Mouse (Mus musculus): ENCODE measurements around the gene Ctbp2.
"Not testable (repeated sequence)": the region's sequence is repeated elsewhere in the genome, so short reads cannot be mapped to it uniquely, and the experiment has no call there.

Gene Ctbp2

DNA sequence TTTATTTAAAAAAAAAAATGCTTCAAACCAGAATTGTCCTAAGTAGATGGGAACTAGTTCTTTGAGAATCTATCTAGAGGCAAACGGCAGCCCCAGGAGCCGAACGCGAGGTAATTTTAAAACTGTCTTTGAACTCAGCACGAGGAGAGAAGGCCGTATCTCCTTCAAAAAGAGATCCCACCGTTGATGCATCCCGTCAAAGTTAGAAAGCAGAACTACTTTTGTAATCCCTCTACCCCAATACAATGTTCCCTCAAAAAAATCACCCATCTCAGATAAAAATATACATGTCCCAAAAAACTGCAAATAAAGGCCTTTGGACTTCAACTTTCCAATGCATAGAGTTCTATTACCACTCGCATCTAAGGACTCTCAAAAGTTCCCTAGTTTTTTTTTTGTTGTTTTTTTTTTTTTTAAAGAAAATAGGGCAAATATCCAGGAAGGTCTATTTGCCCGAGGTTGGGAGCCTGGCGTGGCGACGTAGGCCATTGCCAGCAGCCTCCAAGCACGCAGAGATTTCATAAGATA is 3.0 kb downstream of the Ctbp2 start:
- in situ Hi-C loops (cut with MboI; ENCODE audit: unreplicated experiment in 2 of 2), result no loop called here

GRCm38 (mm10) chr7:133120221-133120751 is 3.9 kb downstream of the Ctbp2 start:
- in situ Hi-C loops (cut with MboI; ENCODE audit: unreplicated experiment in 2 of 2), result no loop called here

- in situ Hi-C loops (cut with MboI; ENCODE audit: unreplicated experiment in 2 of 2), result no loop called here
These were observed 6.3 kb downstream of the Ctbp2 start for GRCm38 (mm10) chr7:133117815-133118214.

GRCm38 (mm10) chr7:133116542-133116941 is 7.6 kb downstream of the Ctbp2 start:
- in situ Hi-C loops (cut with MboI; ENCODE audit: unreplicated experiment in 2 of 2), result no loop called here

GRCm38 (mm10) chr7:133115886-133116285 is 8.3 kb downstream of the Ctbp2 start:
- in situ Hi-C loops (cut with MboI; ENCODE audit: unreplicated experiment in 2 of 2), result no loop called here

DNA sequence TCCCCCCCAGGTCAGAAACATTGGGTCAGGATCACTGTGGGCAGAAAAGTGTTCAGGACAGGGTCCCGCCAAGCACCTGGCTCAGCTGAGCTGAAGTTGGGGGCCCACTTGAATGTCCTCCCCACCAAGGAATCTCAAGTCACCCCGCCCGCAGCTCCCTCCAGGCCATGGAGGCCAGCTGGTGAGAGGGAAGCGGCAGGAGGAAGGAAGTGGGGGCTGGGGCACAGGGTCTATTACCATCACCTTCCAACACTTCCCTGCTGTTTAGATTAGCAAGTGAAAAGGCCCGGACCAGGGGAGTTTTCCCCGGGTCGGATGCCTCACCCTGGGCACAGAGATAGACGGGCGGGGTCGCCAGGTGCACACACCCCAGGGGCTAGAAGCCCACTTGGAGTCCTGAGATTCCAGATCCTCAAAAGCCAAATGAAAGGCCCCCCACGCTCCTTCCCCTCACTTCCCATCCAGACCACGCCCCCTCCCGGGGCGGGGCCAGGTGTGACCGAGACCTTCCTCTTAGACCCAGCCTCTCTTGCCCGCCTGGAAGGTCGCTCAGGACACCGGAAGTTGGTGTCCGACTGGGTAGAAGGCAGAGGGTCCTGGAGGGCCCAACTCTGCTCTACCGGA is 9.2 kb downstream of the Ctbp2 start:
- in situ Hi-C loops (cut with MboI; ENCODE audit: unreplicated experiment in 2 of 2), result no loop called here

DNA sequence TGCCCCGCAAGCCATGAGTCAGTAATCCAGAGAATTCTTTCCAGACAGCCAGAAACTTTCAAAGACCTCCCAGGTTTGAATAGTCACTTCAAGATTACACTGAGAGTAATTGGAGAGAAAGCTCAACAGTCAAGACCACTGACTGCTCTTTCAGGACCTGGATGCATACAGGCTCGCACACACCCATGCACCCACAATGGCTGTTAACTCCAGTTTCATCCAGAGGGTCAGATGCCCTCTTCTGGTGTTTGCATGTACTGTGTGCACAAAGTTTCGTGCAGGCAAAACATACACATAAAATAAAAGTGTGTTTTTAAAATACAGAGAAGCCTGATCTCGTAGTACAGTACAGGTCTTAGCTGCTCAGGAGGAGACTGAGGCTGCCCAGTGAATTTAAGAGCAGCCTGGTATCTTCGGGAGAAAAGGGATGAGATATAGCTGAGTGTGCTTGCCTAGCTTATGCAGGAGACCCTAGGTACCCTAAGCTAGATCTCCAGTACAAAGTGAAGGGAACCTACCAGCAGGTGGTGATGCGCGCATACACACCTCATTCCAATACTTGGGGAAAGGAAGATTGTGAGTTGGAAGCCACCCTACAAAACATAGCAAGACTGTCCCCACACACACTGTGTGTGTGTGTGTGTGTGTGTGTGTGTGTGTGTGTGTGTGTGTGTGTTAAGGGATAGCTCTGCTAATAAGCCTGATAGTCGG is 10.8 kb downstream of the Ctbp2 start:
- in situ Hi-C loops (cut with MboI; ENCODE audit: unreplicated experiment in 2 of 2), result no loop called here

DNA sequence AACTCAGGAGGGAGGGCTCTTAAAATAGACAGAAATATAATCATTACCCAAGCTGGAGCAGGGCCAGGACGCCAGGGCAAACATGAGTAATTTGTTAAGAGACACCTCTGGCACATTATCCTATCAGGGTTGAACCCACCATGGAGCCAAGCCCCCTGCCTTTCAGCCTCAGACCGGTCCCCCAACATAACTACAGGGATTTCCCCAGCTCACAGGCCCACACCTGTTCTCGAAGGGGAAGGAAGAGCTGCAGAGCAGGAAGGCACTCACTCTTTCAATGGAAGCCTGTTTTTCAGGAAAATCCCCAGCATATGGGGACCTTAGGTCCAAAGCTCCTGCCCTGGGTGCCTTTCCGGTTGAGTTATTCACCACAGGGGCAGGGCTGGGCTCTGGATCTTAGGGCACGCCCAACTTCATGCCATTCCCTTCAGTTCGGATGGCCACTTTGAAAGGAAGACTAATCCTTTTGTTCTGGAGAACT is 11.8 kb downstream of the Ctbp2 start:
- in situ Hi-C loops (cut with MboI; ENCODE audit: unreplicated experiment in 2 of 2), result no loop called here

DNA sequence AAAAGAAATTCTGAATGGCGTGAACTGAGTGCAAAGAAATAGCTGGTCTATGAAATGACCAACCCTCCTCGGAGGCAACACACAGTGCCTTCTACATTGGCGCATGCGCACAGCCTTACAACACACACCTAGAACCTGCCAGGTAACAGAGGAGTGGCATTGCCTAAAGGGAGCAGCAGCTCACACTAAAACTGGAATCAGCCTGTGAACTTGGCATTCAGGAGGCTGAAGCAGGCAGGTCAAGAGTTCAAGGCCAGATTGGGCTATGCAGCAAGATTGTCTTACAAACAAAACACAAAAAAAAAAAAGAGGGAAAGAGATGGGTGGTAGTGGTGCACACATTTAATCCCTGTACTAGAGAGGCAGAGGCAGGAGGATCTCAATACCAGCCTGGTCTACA is 14.7 kb downstream of the Ctbp2 start:
- in situ Hi-C loops (cut with MboI; ENCODE audit: unreplicated experiment in 2 of 2), result no loop called here

DNA sequence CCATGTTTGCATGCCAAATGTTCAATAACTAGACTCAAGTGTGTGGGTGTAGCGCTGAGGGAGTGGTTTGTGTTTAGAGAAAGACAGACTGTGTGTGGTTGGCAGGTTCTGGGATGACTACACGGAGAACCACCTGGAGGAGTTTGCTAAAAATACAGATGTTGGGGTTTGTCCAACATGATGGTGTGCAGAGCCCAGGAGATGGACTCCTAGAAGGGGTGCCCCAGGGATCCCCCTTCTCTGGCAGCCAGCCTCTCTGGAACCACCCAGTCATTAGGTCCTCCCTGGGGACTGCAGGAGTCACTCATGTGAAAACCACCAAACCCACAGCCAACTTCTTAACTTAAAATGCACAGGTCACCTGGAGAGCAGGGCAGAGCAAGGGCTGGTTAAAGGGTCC is 15.5 kb downstream of the Ctbp2 start:
- in situ Hi-C loops (cut with MboI; ENCODE audit: unreplicated experiment in 2 of 2), result no loop called here

GRCm38 (mm10) chr7:133102578-133102977 is 21.6 kb downstream of the Ctbp2 start:
- in situ Hi-C loops (cut with MboI; ENCODE audit: unreplicated experiment in 2 of 2), result no loop called here

GRCm38 (mm10) chr7:133101070-133101469 is 23.1 kb downstream of the Ctbp2 start:
- in situ Hi-C loops (cut with MboI; ENCODE audit: unreplicated experiment in 2 of 2), result no loop called here

DNA sequence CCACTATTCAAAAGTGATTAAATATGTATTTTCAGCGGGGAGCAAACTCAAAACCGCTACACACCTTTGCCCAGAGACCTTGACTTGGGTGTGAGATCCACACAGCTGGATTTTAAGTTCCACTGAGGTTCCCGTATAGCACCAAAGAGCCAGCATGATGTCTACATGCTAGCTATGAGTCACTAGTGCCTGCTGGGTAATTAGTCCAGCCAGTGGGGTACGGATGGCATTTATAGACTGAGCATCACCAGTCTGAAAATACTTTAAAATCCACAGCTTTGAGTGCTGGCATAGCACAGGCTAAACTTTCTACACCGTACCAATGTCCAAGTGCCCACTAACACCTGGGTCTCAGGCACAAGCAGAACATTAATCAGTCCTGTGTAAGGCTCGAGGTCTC is 24.0 kb downstream of the Ctbp2 start:
- in situ Hi-C loops (cut with MboI; ENCODE audit: unreplicated experiment in 2 of 2), result no loop called here

DNA sequence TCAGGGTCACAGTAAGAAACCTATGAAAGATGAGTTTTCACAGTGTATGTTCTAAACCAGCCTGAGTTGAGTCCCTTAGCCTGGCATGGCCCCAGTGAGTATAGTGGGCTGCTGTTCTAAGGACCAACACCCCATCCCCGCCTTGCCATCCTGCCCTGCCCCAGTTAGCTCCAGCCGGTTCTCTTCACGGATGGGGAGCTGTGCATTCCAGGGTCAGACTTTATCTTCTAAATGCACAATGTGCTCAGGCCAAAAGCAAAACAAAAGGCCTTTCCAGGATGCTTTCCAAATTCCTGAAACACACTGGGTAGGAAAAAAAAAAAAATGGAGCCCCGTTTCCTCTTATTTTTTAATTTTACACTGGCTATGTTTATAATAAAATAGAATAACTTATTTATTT is 24.9 kb downstream of the Ctbp2 start:
- in situ Hi-C loops (cut with MboI; ENCODE audit: unreplicated experiment in 2 of 2), result no loop called here

DNA sequence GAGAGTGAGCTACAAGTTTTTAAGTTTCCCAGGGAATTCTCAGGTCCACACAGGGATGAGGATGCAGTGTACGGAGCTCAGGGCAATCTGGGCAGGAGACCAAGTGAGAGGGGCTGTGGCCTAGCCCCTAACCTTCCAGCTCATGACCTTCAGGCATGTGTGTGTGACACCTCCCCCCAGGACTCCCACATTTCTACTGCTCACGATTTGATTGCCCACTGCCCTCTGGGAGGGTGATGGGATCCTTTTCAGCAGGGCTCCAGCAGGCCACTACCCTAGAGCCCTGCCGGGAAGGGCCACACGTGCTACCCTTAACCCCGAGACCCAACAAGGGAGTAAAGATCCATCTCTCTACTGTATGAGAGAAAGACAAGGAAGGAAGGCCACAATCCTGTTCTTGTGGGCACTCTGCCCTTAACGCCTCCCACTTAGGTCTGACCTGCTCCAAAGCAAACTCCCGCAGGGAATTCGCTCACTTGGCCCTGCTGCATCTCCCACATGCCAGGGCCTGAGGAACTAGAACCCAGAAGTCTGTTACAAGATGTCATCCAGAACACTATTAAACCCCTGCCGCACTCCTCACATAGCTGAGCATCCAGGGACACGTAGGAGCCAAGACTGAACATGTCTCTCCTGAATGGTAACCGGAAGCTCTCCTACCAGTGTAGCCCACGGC is 25.9 kb downstream of the Ctbp2 start:
- in situ Hi-C loops (cut with MboI; ENCODE audit: unreplicated experiment in 2 of 2), result no loop called here

DNA sequence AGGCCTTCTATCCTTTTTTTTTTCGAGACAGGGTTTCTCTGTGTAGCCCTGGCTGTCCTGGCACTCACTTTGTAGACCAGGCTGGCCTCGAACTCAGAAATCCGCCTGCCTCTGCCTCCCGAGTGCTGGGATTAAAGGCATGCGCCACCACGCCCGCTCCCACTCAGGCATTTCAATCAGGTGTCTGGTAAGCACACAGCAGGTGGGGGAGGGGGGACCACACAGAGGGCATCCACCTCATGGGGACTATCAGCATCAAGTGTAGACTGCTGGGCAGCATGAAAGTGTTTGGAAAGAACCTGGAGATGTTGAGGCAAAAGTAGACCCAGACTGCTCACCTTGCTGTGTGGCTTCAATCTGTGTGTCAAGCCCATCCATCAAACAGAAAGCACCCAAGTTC is 28.5 kb downstream of the Ctbp2 start:
- in situ Hi-C loops (cut with MboI; ENCODE audit: unreplicated experiment in 2 of 2), result not testable (repeated sequence)

DNA sequence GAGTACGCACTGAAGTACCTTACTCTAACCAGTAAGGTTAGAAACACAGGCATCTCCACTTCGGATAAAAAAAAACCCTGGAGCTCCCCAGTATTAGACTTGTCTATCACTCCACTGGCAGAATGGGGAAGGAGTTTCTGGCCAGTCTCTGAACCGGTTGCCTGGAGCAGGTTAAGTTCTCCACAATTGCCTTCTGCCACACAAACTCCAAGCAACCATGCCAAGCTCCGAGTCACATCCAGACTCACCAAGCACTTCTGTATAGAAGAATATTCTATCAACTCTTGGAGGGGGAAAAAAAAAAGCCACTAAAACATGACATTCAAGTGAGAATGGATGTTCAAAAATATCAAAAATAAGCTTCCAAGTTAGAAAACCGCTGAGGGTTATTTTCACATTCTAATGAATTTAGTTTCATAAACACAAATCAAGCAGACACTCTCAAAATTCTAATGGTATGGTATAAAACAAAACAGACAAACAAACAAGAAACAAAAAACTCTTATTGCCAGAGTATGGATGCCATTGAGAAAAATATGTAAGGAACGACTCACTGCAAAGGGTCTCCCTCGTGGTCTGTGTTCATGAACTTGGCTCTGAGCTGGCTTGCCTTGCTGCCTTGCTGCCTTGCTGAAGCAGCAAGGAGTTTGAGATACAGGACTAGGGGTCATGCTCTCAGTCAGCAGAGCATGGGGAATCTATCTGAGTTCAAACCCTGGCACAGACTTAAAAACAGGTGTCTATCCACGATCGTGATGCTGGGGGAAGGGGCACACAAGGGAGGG is 29.3 kb downstream of the Ctbp2 start:
- in situ Hi-C loops (cut with MboI; ENCODE audit: unreplicated experiment in 2 of 2), result no loop called here

DNA sequence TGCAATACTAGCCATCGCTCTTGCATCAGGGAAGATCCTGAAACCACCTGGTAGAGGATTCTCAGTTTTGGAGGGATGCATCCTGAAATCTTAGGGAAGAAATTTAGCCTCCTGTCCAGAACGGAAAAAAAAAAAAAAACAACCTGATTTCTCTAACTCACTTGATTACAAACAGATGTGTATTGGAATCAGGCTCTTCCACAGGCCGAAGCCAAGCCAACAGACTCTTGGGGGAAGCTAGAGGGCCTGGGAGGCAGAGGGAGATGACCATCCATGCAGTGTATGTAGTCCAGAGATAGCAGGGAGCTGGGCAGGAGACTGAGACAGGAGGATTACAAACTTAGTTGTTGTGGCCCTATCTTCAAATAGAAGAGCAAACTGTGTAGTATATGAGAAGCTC is 30.0 kb downstream of the Ctbp2 start:
- in situ Hi-C loops (cut with MboI; ENCODE audit: unreplicated experiment in 2 of 2), result no loop called here

DNA sequence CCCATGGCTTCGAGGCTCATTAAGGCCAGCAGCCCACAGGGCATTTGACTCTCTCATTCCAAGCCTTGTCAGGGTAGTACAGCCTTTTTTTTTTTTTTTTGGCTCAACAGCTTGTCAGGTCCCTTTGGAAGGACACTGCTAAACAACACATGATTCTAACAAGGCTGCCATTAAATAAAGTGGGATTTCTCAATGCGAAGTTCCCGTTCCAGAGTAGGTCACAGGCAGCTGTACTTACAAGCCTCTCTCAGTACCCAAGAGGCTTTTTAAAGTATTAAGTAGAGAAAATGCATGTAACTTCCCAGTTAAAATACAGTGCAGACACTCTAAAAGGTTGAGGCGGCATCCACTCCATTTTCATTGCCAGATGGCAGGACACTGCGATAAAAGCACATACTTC is 30.4 kb downstream of the Ctbp2 start:
- in situ Hi-C loops (cut with MboI; ENCODE audit: unreplicated experiment in 2 of 2), result no loop called here

DNA sequence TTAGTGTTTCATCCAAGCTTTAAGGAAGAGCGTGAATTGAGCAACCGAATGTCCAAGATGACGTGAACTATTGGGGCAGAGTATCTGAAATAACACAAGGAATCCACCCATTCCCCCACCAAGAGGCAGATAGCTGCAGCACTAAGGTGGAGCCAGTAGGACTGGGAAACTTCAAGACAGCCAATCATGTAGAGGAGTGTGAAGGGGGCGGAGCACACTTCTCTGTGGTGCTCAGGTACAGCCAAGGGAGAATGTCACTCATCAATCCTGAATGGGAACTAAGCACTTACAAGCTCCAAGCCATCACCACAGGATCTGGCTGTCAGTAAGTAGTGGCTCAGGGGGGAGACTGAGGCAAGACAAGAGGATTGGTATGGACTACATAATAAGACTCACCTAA is 33.5 kb downstream of the Ctbp2 start:
- in situ Hi-C loops (cut with MboI; ENCODE audit: unreplicated experiment in 2 of 2), result no loop called here
